23 mouse cellular contexts compared by ENCODE assay signal in genomic region chr4:149505261-149505967, GRCm38 (mm10). TPM values are rescaled to one million over a fixed set of nuclear protein-coding genes. Genes with fewer than 3 reads are reported as not detected.
DNase-seq lines count a peak whose midpoint lies in the region; ATAC-seq and TF ChIP-seq lines count a peak whose summit lies in the region.
"Had no signal": no experiment of that assay in that cellular context is flagged by ENCODE, and none has a peak within 500 bp of the region (broad histone marks: within the 10 kb centered on the region; RNA-seq: fewer than 3 reads in every experiment).

No protein-coding gene starts in this region.

- intact Hi-C loops in heart, postnatal 36 days (cut with DNase I), result no loop called here

- in situ Hi-C loops in ES-E14 (cut with MboI; ENCODE audit: low sequenced_read_pairs in 2 of 2, unreplicated experiment in 2 of 2), result no loop called here

- H3K4me1 ChIP-seq in hindbrain, embryonic 16.5 days (ENCODE audit: control insufficient read depth, insufficient read depth, low read depth, low read length), result no peaks in the 10 kb centered on the region
- no peaks in the 10 kb centered on the region for H3K4me1 ChIP-seq in hindbrain, embryonic 13.5 days (replicated peaks)
- peaks cover 0 to 7% of the 10 kb centered on the region in 2 experiments; a peak in 2 of 4 replicates for H3K4me1 ChIP-seq in ES-E14 (ENCODE audit: control insufficient read depth in 2 of 2, insufficient read depth in 2 of 2, low read length in 2 of 2, poor library complexity in 1 of 2)
- peaks cover 4% of the 10 kb centered on the region; the same call in 1 of the 2 replicates for H3K4me1 ChIP-seq in forebrain, embryonic 11.5 days (replicated peaks; ENCODE audit: control insufficient read depth, insufficient read depth, low read length)
- H3K4me1 ChIP-seq: heart, embryonic 15.5 days; liver, embryonic 15.5 days had no signal

- H3K9me3 ChIP-seq in hindbrain, embryonic 16.5 days (ENCODE audit: control insufficient read depth, low read length), result no peaks in the 10 kb centered on the region
- no peaks in the 10 kb centered on the region for H3K9me3 ChIP-seq in hindbrain, embryonic 13.5 days
- no peaks in the 10 kb centered on the region for H3K9me3 ChIP-seq in ES-E14 (ENCODE audit: control insufficient read depth, insufficient read depth, low read depth, low read length)
- no peaks in the 10 kb centered on the region for H3K9me3 ChIP-seq in forebrain, embryonic 11.5 days (ENCODE audit: control insufficient read depth, low read length)
- H3K9me3 ChIP-seq: heart, embryonic 15.5 days; limb, embryonic 15.5 days; liver, embryonic 15.5 days had no signal

- H3K36me3 ChIP-seq in hindbrain, embryonic 16.5 days (ENCODE audit: control insufficient read depth, insufficient read depth, low read length), result no peaks in the 10 kb centered on the region
- H3K36me3 ChIP-seq in hindbrain, embryonic 13.5 days, result peaks cover 24% of the 10 kb centered on the region
- H3K36me3 ChIP-seq in ES-E14 (ENCODE audit: control insufficient read depth, insufficient read depth, low read length, poor library complexity, severe bottlenecking), result peaks cover 3% of the 10 kb centered on the region
- H3K36me3 ChIP-seq in forebrain, embryonic 11.5 days (ENCODE audit: control insufficient read depth, insufficient read depth, low read length), result no peaks in the 10 kb centered on the region

- ATAC-seq in hindbrain, embryonic 16.5 days, result peak; percentile 42; the same call in 1 of the 2 replicates
- no peak for ATAC-seq in hindbrain, embryonic 13.5 days (ENCODE audit: low FRiP score)
- ATAC-seq in forebrain, embryonic 11.5 days (replicated peaks; ENCODE audit: low FRiP score), result peak; percentile 66

- H3K4me2 ChIP-seq in hindbrain, embryonic 16.5 days (ENCODE audit: low read length), result no peak overlapping the region
- H3K4me2 ChIP-seq in hindbrain, embryonic 13.5 days, result no peak overlapping the region
- H3K4me2 ChIP-seq in forebrain, embryonic 11.5 days (ENCODE audit: low read depth, low read length, severe bottlenecking), result no peak overlapping the region
- H3K4me2 ChIP-seq: heart, embryonic 15.5 days; limb, embryonic 15.5 days; liver, embryonic 15.5 days had no signal

- no peak overlapping the region for H3K27ac ChIP-seq in hindbrain, embryonic 16.5 days (ENCODE audit: low read depth, low read length)
- no peak overlapping the region for H3K27ac ChIP-seq in hindbrain, embryonic 13.5 days
- no peak overlapping the region for H3K27ac ChIP-seq in ES-E14 (ENCODE audit: insufficient read depth, low read depth, low read length, poor library complexity, severe bottlenecking)
- H3K27ac ChIP-seq in forebrain, embryonic 11.5 days (ENCODE audit: low read depth, low read length), result peak overlapping the region; percentile 81
- H3K27ac ChIP-seq: heart, embryonic 15.5 days; liver, embryonic 15.5 days had no signal

- no peaks in the 10 kb centered on the region for H3K27me3 ChIP-seq in hindbrain, embryonic 16.5 days (replicated peaks; ENCODE audit: control insufficient read depth, insufficient read depth, low read length)
- no peaks in the 10 kb centered on the region for H3K27me3 ChIP-seq in hindbrain, embryonic 13.5 days
- no peaks in the 10 kb centered on the region for H3K27me3 ChIP-seq in forebrain, embryonic 11.5 days (ENCODE audit: control insufficient read depth, insufficient read depth, low read length)
- H3K27me3 ChIP-seq: heart, embryonic 15.5 days; limb, embryonic 15.5 days; liver, embryonic 15.5 days had no signal

- no peak overlapping the region for H3K4me3 ChIP-seq in hindbrain, embryonic 16.5 days (ENCODE audit: low read length)
- no peak overlapping the region for H3K4me3 ChIP-seq in hindbrain, embryonic 13.5 days
- no peak overlapping the region for H3K4me3 ChIP-seq in ES-E14 (ENCODE audit: insufficient read depth in 1 of 2, low read depth in 1 of 2, low read length in 2 of 2, poor library complexity in 1 of 2, severe bottlenecking in 1 of 2)
- H3K4me3 ChIP-seq in forebrain, embryonic 11.5 days (ENCODE audit: low read depth, low read length), result no peak overlapping the region
- H3K4me3 ChIP-seq: heart, embryonic 15.5 days; limb, embryonic 15.5 days; liver, embryonic 15.5 days had no signal

- DNase-seq in ES-E14 (ENCODE audit: low read depth, low spot score), result no peak
- peak; percentile 83 for DNase-seq in forebrain, embryonic 11.5 days (ENCODE audit: low spot score)
- peak; percentile 59 for DNase-seq in forelimb bud, embryonic 11.5 days (ENCODE audit: low read depth, low spot score)
- no peak for DNase-seq in cerebellum, postnatal 4 days (ENCODE audit: low spot score in 2 of 2)
- no peak for DNase-seq in heart, postnatal 36 days
- DNase-seq in cerebellum, adult 11 months, result no peak
- DNase-seq: cerebellum, adult 8-10 months; gastrocnemius, postnatal 10 days; kidney, adult 2 months; kidney, postnatal 14 days; lung, postnatal 4 days; right cerebral cortex, adult 18-20 months had no signal

- WGBS in hindbrain, embryonic 16.5 days, result 60% methylated on average over 14 of the region's 15 CpGs
- WGBS in hindbrain, embryonic 13.5 days, result 70% methylated on average over 15 of the region's 15 CpGs
- WGBS in forebrain, embryonic 11.5 days, result 21% methylated on average over 14 of the region's 15 CpGs

- H3K9ac ChIP-seq in hindbrain, embryonic 16.5 days (ENCODE audit: low read depth, low read length), result no peak overlapping the region
- H3K9ac ChIP-seq in hindbrain, embryonic 13.5 days, result no peak overlapping the region
- H3K9ac ChIP-seq in ES-E14 (ENCODE audit: insufficient read depth, low read depth, low read length, poor library complexity, severe bottlenecking), result peak overlapping the region; percentile 29; the same call in 1 of the 2 replicates
- H3K9ac ChIP-seq in forebrain, embryonic 11.5 days (ENCODE audit: low read length), result no peak overlapping the region
- H3K9ac ChIP-seq: heart, embryonic 15.5 days; limb, embryonic 15.5 days; liver, embryonic 15.5 days had no signal

TF ChIP-seq in ES-E14, 5 proteins besides CTCF, POLR2A, EP300 and RAD21:
- no peak for TF ChIP-seq ZNF384 (IDR thresholded peaks at IDR 0.05; ENCODE audit: low read depth, low read length)
- TF ChIP-seq ZC3H11A (IDR thresholded peaks at IDR 0.05; ENCODE audit: borderline replicate concordance, low read depth, low read length), result no peak
- TF ChIP-seq MAFK (IDR thresholded peaks at IDR 0.05; ENCODE audit: insufficient read depth, low read depth, low read length), result no peak
- TF ChIP-seq HCFC1 (IDR thresholded peaks at IDR 0.05; ENCODE audit: borderline replicate concordance, insufficient read depth, low read length), result no peak
- TF ChIP-seq CHD2 (IDR thresholded peaks at IDR 0.05; ENCODE audit: low read depth, low read length), result no peak

RNA-seq across cellular contexts. Expression of gene Ctnnbip1, which starts 12.6 kb away (rescaled TPM):
- 98.6 and 106 TPM in 2 replicates for polyA plus RNA-seq in hindbrain, embryonic 16.5 days (2015; fragmentation: Nextera tagmentation; extraction: Ambion mirVana)
- 85.3 and 85.4 TPM in 2 replicates for polyA plus RNA-seq in hindbrain, embryonic 13.5 days (2015; fragmentation: Nextera tagmentation; extraction: Ambion mirVana)
- total RNA-seq in ES-E14 (2012; rRNA removed), result 18.3 and 19.0 TPM in 2 replicates
- polyA plus RNA-seq in forebrain, embryonic 11.5 days (2014; fragmentation: Nextera tagmentation; extraction: Ambion mirVana), result 71.7 and 72.1 TPM in 2 replicates
- total RNA-seq in heart, postnatal 36 days (2021), result 10 to 100 TPM; 29.9 to 33.3 TPM

RNA-seq across cellular contexts. Expression of gene Lzic, which starts 20.4 kb away (rescaled TPM):
- 42.2 TPM in 2 replicates for polyA plus RNA-seq in hindbrain, embryonic 16.5 days (2015; fragmentation: Nextera tagmentation; extraction: Ambion mirVana)
- polyA plus RNA-seq in hindbrain, embryonic 13.5 days (2015; fragmentation: Nextera tagmentation; extraction: Ambion mirVana), result 42.4 and 45.1 TPM in 2 replicates
- 27.0 and 29.1 TPM in 2 replicates for total RNA-seq in ES-E14 (2012; rRNA removed)
- polyA plus RNA-seq in forebrain, embryonic 11.5 days (2014; fragmentation: Nextera tagmentation; extraction: Ambion mirVana), result 55.6 and 57.6 TPM in 2 replicates
- 10 to 100 TPM; 57.5 to 69.1 TPM for total RNA-seq in heart, postnatal 36 days (2021)

RNA-seq across cellular contexts. Expression of gene Nmnat1, which starts 20.4 kb away (rescaled TPM):
- polyA plus RNA-seq in hindbrain, embryonic 16.5 days (2015; fragmentation: Nextera tagmentation; extraction: Ambion mirVana), result 7.7 and 9.1 TPM in 2 replicates
- 9.2 and 10.3 TPM in 2 replicates for polyA plus RNA-seq in hindbrain, embryonic 13.5 days (2015; fragmentation: Nextera tagmentation; extraction: Ambion mirVana)
- total RNA-seq in ES-E14 (2012; rRNA removed), result 8.5 and 11.0 TPM in 2 replicates
- polyA plus RNA-seq in forebrain, embryonic 11.5 days (2014; fragmentation: Nextera tagmentation; extraction: Ambion mirVana), result 17.3 and 19.5 TPM in 2 replicates
- total RNA-seq in heart, postnatal 36 days (2021), result 10 to 100 TPM; 29.5 to 30.7 TPM

RNA-seq across cellular contexts. Expression of gene Tmem274, which starts 28.2 kb away (rescaled TPM):
- 0.45 TPM in 1 of 2 replicates, not detected in the other for polyA plus RNA-seq in hindbrain, embryonic 16.5 days (2015; fragmentation: Nextera tagmentation; extraction: Ambion mirVana)
- 0.69 TPM in 1 of 2 replicates, not detected in the other for polyA plus RNA-seq in hindbrain, embryonic 13.5 days (2015; fragmentation: Nextera tagmentation; extraction: Ambion mirVana)
- not detected in 2 replicates for total RNA-seq in ES-E14 (2012; rRNA removed)
- 0.99 TPM in 1 of 2 replicates, not detected in the other for polyA plus RNA-seq in forebrain, embryonic 11.5 days (2014; fragmentation: Nextera tagmentation; extraction: Ambion mirVana)
- total RNA-seq in heart, postnatal 36 days (2021), result not detected
- total RNA-seq: adrenal gland, adult 18-20 months; adrenal gland, postnatal 4 days; gastrocnemius, postnatal 10 days; heart, adult 8-10 months; hematopoietic stem cell, adult 5-6 weeks; layer of hippocampus, postnatal 14 days had no signal
- polyA plus RNA-seq: cortical plate, adult 2 months; kidney, adult 2 months; limb, embryonic 15.5 days; liver, embryonic 15.5 days had no signal

RNA-seq across cellular contexts. Expression of gene Rbp7, which starts 50.6 kb away (rescaled TPM):
- polyA plus RNA-seq in hindbrain, embryonic 16.5 days (2015; fragmentation: Nextera tagmentation; extraction: Ambion mirVana), result not detected in 2 replicates
- polyA plus RNA-seq in hindbrain, embryonic 13.5 days (2015; fragmentation: Nextera tagmentation; extraction: Ambion mirVana), result not detected in 2 replicates
- 1.4 and 2.7 TPM in 2 replicates for total RNA-seq in ES-E14 (2012; rRNA removed)
- polyA plus RNA-seq in forebrain, embryonic 11.5 days (2014; fragmentation: Nextera tagmentation; extraction: Ambion mirVana), result not detected in 2 replicates
- 10 to 100 TPM; 76.3 to 81.1 TPM for total RNA-seq in heart, postnatal 36 days (2021)
- total RNA-seq: hematopoietic stem cell, adult 5-6 weeks; layer of hippocampus, postnatal 14 days had no signal
- polyA plus RNA-seq: liver, embryonic 15.5 days had no signal

Comparison
In these comparisons a context has a peak if more than half of its experiments do, and no peak if none do; other contexts are left out.
1. DNase-seq: peak in forebrain, embryonic 11.5 days (single experiment) and forelimb bud, embryonic 11.5 days (single experiment); none in ES-E14 (single experiment), cerebellum, postnatal 4 days (0 of 2), heart, postnatal 36 days (0 of 2) and cerebellum, adult 11 months (single experiment).